Mouse (Mus musculus): ENCODE results near the gene Ogfod1. TPM values are rescaled to one million over a fixed set of nuclear protein-coding genes. Genes with fewer than 3 reads are reported as not detected.

Ogfod1 gene
- polyA plus RNA-seq, 1 experiment from 2014 or later: 13.5 TPM

Other genes starting within 250 kb of the Ogfod1 start
- gene Gnao1, start 227.2 kb upstream of the Ogfod1 start, polyA plus RNA-seq (2016; fragmentation: Nextera tagmentation; extraction: Ambion mirVana): 13.0 and 16.0 TPM in 2 replicates
- 36.7 and 39.1 TPM in 2 replicates for gene Amfr, start 24.4 kb upstream of the Ogfod1 start, polyA plus RNA-seq (2016; fragmentation: Nextera tagmentation; extraction: Ambion mirVana)
- gene Nudt21, start 167 bp upstream of the Ogfod1 start, polyA plus RNA-seq (2016; fragmentation: Nextera tagmentation; extraction: Ambion mirVana): 192 and 193 TPM in 2 replicates
- 18.3 and 19.7 TPM in 2 replicates for gene Bbs2, start 61.7 kb downstream of the Ogfod1 start, polyA plus RNA-seq (2016; fragmentation: Nextera tagmentation; extraction: Ambion mirVana)
- gene Mt4, start 100.0 kb downstream of the Ogfod1 start, polyA plus RNA-seq (2016; fragmentation: Nextera tagmentation; extraction: Ambion mirVana): not detected in 2 replicates
- 20.7 and 21.5 TPM in 2 replicates for gene Mt3, start 115.4 kb downstream of the Ogfod1 start, polyA plus RNA-seq (2016; fragmentation: Nextera tagmentation; extraction: Ambion mirVana)
- gene Mt2, start 135.5 kb downstream of the Ogfod1 start, polyA plus RNA-seq (2016; fragmentation: Nextera tagmentation; extraction: Ambion mirVana): 55.1 and 68.7 TPM in 2 replicates
- gene Mt1, start 141.9 kb downstream of the Ogfod1 start, polyA plus RNA-seq (2016; fragmentation: Nextera tagmentation; extraction: Ambion mirVana): 204 and 219 TPM in 2 replicates
- 155 and 164 TPM in 2 replicates for gene Nup93, start 177.4 kb downstream of the Ogfod1 start, polyA plus RNA-seq (2016; fragmentation: Nextera tagmentation; extraction: Ambion mirVana)